Mouse (Mus musculus) myocyte (in vitro differentiated cells): ENCODE results near the gene Rac2.
A peak's percentile ranks its signal among the peaks of the same experiment; 100 is the strongest.

Experiments used
- CEBPB ChIP-seq: IDR thresholded peaks from 2 replicates; pipeline ENCODE4 v1.6.1; 2011; ENCODE audit warnings: mild to moderate bottlenecking, moderate library complexity; ENCODE audit not compliant: poor library complexity, insufficient read depth, severe bottlenecking
- E2F4 ChIP-seq: IDR thresholded peaks from one replicate; pipeline ENCODE4 v1.6.1; 2011; ENCODE audit warnings: mild to moderate bottlenecking, control low read depth, moderate library complexity; ENCODE audit not compliant: insufficient read depth
- MAX ChIP-seq: IDR thresholded peaks from one replicate; pipeline ENCODE4 v1.6.1; 2011; ENCODE audit warnings: low read depth, mild to moderate bottlenecking, control low read depth
- MYOG ChIP-seq, 3 experiments: IDR thresholded peaks; one replicate each; pipeline ENCODE4 v1.6.1; 2011; ENCODE audit warnings: control low read depth in 2 of 3, low read depth in 2 of 3, mild to moderate bottlenecking in 2 of 3; ENCODE audit not compliant: insufficient read length in 2 of 3, control insufficient read depth in 1 of 3, insufficient read depth in 1 of 3
- POLR2A ChIP-seq: IDR thresholded peaks from one replicate; pipeline ENCODE4 v1.6.1; 2011; ENCODE audit warnings: low read depth, mild to moderate bottlenecking, control low read depth, moderate library complexity; ENCODE audit not compliant: insufficient read length
- POLR2AphosphoS2 ChIP-seq: IDR thresholded peaks from one replicate; pipeline ENCODE4 v1.6.1; 2011; ENCODE audit warnings: low read depth, control low read depth; ENCODE audit not compliant: insufficient read length
- TCF12 ChIP-seq: IDR thresholded peaks from one replicate; pipeline ENCODE4 v1.6.1; 2011; ENCODE audit warnings: mild to moderate bottlenecking, control low read depth; ENCODE audit not compliant: poor library complexity, insufficient read depth, severe bottlenecking
- TCF3 ChIP-seq: IDR thresholded peaks from one replicate; pipeline ENCODE4 v1.6.1; 2011; ENCODE audit warnings: low read depth, control low read depth; ENCODE audit not compliant: insufficient read length
- USF1 ChIP-seq: IDR thresholded peaks from one replicate; pipeline ENCODE4 v1.6.1; 2011; ENCODE audit warnings: low read depth, mild to moderate bottlenecking, control low read depth, moderate library complexity

- TF ChIP-seq POLR2A (no peak), TCF12 (no peak), MYOG (IDR thresholded peaks at IDR 0.05; ENCODE audit: control insufficient read depth in 1 of 3, insufficient read depth in 1 of 3, insufficient read length in 2 of 3, low read depth in 2 of 3) (peak in 1 of 3 experiments; percentile 26), E2F4 (no peak), POLR2AphosphoS2 (no peak), MAX (no peak), USF1 (no peak), CEBPB (no peak), TCF3 (no peak)
Measured at GRCm38 (mm10) chr15:78571554-78572269, 871 bp downstream of the Rac2 start.
